Mouse (Mus musculus): ENCODE measurements around the gene Snhg11.

Snhg11 gene

DNA sequence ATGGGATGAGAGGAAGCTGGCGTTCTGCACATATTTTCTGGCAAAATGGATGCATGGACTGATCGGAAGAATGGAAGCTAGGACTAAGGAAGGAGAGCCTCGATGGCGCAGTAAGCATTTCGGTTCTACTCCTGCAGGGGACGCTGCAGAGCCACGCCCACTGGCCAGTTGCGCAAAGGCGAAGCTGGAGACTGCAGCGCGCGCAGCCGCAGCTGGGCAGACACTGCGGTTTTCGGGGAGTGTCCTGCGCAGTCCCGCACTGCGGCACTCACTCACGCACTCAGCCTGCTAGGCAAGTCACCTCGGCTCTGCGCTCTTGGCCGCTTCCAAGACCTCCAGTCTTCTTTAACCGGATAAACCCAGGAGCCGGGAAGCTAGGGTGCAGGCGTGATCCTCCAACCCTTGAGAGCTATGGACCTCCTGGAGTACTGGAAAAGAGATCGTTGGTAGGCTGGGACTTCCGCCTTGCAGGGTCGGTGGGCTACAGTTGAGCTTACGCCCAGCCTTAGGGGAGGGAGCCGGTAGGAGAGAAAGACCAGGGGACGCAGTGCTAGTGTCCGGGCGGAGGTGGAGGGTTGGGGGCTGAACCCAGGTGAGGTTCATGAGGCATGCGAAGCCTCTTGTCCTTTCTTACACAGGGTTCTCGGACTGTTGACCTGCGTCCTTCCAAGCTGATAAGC is at the start of gene Snhg11:
Snhg11 (plus strand) TSS at position 196 of the 680 bp plus-strand sequence.
- in situ Hi-C loops (cut with MboI, MseI) = no loop called here

DNA sequence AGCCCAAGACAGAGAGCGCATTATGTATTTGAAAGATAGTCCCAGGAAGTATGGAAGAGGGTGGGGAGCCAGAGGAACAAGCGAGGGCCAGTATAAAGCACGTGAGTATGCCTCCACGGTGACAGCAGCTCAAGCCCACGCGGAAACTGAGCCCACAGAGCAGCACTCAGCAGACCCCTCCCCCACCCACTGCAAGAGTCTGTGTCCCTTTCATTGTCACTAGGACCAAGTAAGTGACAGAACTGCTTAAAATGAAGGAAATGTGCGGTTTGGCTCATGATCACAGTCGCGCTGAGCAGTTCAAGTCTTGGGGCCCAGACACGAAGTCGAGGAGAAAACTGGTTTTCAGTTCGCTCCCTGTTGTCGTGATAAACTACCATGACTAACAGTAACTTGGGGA is 41.1 kb upstream of the Snhg11 start:
- in situ Hi-C loops (cut with MboI, MseI) = no loop called here

DNA sequence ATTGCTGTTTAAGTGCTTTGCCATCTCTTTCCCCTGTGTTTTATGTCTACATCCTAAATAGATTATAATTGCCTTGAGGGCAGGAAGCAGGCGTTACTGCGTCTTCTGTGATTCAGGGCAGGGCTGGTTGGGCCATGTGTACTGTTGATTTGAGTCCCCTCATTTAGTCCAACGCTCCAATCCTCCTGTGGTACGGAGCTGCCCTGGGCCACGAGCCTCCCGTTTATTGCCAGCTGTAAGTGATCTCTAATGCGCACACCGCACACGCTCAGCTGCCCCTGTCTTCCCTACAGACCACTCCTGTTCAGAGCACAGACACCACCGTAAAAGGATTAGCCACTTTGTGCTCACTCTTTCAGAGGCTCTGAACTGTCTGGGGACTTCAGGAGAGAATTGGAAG is 37.7 kb upstream of the Snhg11 start:
- in situ Hi-C loops (cut with MboI, MseI) = loop anchor here (5.0 kb wide), 1 partner anchor 55 kb away; no protein-coding TSS in a partner anchor

DNA sequence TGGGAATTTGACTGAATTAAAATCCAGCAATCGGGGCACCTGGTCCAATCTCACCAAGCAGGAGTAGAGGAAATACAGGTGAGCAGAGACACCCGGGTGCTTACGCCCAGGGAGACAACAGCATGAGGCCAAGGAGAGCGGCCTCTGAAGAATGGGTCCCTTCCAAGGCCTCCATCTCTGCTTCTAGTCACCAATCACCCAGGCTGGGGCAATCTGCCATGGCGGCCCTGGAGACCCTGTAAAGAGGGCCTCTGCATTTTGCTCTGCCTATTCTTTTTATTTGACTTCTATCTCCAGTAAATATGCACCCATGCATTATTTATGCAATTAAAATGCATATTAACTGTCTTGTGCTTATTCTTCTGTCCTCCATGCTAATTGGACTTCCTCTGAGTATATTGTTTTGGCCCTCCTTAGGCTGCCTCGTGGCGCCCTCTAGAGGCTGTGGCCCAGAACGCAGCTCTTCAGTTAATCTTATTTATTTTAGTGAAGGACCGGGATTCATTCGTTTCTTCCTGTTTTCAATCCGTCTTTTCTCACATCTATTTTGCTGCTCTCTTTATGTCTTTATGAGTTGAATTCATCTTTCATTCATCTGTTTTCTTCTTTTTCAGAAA is 35.4 kb upstream of the Snhg11 start:
- in situ Hi-C loops (cut with MboI, MseI) = loop anchor here (5.0 kb wide), 2 partner anchors 58 to 133 kb away; no protein-coding TSS in a partner anchor

DNA sequence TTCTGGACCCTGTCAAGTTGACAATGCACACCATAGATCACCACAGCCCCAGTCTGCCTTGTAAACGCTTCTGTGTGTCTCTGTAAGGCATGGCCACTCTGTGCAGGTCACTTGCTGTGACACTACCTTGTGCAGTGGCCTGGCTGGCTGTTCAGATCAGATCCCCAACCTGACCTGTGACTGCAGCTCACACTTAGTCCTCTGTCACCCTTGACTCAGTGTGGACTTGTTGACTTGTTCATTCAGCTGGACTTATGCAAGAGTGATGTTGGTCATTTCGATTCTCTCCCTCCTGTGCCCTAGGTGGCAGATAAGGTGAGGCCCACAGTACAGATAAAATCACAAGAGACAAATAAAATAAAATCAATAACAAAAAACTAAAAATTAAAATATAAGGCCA is 34.1 kb upstream of the Snhg11 start:
- in situ Hi-C loops (cut with MboI, MseI) = loop anchor here (5.0 kb wide), 1 partner anchor 134 kb away; no protein-coding TSS in a partner anchor

DNA sequence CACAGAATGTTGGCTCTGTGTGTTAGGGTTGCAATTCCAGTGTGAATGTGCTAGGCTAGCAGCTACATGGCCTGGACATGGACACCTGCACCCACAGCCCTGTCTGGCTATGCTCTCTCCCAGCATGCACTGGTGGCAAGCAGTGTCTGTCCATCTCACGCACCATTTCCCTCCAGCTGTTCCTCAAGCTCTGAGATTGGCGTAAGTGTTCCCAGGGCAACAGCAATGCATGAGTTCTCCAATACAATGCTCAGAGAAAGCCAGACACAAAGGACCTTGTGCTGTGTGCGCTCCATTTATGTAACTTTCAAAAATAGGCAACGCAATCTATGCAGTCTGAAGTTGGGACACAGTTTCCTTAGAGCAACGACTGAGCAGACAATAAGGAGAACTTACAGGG is 31.9 kb upstream of the Snhg11 start:
- in situ Hi-C loops (cut with MboI, MseI) = loop anchor here (5.0 kb wide), 1 partner anchor 136 kb away; no protein-coding TSS in a partner anchor

DNA sequence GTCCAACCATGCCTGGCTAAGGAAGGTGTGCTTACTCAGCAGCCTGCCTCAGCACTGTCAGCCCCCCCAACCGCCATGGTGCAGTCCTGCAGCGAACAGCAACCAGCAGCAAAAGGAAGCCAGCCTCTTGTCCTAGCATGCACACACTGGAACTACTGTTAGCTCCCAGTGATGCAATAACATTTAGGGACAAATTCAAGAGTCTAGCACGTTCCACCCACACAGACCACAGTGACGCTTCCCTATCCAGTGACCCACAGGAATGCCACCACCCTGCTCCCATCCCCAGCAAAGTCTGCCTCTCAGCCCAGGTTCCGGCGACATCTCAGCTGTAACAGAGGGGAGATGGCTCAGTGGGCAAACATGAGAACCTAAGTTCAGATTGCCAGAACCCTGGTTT is 29.0 kb upstream of the Snhg11 start:
- in situ Hi-C loops (cut with MboI, MseI) = no loop called here

DNA sequence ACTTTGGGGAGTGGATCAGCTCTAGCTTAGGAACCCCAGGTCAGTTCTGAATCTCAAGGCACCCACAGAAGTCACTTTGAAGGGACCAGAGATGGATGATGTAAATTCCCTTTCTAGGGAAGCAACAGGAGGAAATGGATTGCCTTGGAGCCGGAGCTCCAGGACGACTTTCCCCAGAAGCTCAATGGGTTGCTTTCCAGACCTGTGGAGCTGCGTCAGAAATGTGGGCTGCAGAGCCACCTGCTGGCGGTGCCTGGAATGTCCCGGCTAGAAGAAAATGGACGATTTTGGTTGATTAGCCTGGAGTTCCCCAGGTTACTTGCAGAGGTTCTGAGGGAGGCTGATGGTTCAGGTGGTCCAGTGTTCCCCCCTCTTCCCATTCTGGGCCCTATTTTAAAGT is 27.6 kb upstream of the Snhg11 start:
- in situ Hi-C loops (cut with MboI, MseI) = no loop called here

DNA sequence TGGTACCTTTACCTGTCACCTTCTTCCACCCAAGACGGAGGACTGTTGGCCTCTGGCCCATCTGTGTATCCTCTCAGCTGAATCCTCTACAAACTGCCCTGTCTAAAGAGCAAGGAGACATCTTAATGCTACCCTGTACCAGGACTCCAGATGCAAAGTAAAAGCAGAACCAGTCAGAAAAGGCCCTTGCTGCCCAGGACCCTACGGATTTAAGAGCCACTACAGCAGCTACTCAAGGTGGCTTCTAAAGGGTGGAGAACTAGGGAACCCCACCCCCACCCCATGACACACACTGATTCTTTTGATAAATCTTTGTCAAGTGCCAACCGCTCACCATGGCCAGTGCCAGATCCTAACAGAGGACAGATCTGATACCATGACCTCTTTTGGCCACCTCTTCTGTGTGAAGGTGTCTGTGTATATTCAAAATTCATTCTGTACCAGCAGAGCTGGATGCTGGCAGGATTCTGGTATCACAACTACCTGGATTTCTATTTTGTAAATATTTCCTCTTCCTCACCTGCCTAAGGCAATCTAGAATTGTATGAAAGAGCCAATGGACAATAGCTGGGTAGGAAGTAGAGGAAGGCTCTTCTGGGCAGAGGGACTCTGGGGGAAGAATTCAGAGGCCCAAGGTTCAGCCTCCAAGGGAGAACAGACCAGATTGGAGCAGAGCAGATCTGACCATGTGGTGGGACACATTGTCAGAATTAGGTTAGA is 22.5 kb upstream of the Snhg11 start:
- in situ Hi-C loops (cut with MboI, MseI) = no loop called here

DNA sequence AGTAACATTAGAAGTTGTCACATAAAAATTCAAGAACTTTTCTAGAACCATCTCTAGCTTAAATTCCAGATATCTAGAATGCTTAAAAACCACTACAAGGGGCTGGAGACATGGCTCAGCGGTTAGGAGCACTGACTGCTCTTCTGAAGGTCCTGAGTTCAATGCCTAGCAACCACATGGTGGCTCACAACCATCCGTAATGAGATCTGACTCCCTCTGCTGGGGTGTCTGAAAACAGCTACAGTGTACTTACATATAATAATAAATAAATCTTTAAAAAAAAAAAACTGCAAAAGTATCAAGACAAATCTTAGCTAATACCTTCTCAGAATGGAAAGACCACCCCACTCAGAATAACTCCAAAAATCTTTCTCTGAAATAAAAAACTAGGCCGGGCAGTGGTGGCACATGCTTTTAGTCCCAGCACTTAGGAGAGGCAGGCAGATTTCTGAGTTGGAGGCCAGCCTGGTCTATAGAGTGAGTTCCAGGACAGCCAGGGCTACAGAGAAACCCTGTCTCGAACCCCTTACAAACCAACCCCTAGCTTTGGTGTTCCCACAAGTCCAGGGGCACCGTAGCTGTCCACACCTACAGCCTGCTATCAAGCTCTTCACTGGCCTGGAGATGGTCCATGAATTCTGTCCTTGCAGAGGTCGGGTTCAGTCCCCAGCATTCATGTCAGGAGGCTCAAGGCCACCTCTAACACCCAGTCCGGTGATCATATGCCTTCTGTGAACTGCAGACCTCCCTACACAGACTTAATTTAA is 20.9 kb upstream of the Snhg11 start:
- in situ Hi-C loops (cut with MboI, MseI) = no loop called here

DNA sequence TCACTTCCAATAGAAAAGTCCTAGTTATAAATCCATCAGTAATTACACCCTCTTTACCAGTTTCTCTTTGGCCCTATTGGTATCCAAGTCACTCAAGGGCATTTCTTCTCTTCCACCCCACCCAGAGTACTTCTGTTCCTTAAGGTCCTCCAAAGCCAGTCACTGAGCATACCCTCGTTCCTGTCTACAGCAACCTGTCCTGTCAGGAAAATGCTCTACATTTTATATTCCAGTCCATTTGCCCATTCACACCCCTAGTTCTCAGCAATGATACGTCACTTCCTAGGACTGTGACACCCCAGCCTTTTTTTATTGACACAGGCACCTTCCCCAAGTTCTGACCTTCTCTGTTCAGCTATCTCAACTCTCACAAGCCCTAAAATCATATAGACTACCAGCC is 20.2 kb upstream of the Snhg11 start:
- in situ Hi-C loops (cut with MboI, MseI) = no loop called here

DNA sequence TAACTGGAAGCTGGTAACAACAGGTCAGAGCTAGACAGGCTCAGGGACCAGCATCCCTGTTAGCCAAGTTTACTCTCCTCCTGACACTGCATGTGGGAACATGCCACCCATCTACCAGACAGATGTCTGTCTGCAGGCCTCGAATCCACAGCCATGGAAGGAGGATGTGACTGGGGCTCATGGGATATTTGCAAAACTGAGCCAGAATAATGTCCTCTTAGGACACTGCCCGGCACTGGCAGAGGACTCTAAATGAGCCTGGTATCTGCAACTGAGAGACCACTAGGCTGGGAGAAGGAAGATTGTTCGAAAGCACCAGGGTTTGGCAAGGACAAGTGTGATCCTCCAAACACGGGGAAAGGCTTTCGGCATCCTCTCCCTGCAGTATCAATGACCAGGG is 19.3 kb upstream of the Snhg11 start:
- in situ Hi-C loops (cut with MboI, MseI) = no loop called here

DNA sequence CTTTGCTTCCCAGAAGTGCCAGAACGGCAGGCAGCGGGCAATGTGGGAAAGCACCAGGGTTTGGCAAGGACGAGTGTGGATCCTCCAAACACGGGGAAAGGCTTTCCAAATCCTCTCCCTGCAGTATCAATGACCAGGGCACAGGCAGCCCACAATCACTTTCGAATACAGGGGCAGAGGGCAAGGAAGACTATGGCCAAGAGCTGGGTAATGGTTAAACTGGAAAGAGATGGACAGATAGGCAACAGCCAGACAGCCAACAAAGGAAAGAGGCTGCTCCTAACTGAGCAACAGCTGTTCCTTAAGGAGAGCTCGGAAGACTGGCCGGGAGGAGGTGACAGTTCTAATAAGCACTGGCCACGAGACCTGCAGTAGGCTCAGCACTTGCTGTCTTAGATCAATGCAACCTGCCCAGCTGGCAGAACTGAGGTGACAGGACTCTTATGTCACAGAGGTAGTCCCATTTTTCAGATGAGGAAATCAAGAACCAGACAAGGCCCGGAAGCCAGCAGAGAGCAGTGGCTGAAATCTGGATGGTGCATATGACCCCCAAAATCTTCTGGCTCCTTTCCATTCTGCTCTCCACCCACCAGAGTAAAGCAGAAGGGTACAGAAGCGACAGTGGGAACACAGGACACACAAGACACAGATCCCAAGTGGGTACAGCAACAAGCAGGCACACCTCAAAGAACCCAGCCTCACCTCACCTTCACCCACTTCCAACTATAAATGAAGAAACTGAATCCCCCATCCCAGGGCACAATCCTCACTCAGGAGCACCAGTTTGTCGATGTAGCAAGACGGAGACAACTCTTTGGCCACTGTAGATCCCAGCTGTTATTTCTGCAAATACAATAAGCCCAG is 15.4 kb upstream of the Snhg11 start:
- in situ Hi-C loops (cut with MboI, MseI) = no loop called here

DNA sequence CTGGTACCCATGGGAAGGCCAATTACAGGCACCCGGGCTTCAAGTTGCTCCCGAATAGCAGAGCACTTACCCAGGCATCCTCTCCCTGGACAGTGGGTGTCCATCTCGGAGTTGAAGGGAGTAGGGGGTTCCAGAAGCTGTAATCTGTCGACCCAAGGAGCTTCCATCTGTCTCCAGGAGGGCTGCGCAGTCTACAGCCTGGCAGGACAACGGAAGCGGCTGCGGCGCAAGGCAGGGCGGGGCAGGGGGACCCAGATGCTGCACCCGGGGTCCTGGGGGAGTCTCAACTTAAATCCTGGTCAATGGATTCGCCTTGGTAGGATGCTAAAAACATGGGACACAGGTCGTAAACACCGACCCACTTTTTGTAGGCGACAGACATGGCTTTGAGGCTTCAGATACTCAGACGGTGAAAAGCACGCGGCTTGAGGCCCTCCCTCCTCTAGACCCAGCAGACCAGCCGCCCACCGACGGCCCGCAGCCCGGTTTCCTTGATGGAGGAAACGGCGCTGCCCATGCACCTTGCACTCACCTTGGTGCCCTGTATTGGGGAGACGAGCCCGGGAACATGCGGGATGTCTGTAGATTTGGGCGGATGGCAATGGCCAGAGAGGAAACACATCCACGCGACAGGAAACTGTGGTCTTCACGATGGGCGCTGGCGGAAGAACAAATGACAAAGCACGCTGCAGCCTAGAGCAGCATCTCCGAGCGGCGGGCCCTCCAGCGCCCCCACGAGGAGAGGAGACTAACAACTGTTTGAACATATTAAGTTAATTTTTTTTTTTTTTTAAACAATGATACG is 14.4 kb upstream of the Snhg11 start:
- in situ Hi-C loops (cut with MboI, MseI) = no loop called here

DNA sequence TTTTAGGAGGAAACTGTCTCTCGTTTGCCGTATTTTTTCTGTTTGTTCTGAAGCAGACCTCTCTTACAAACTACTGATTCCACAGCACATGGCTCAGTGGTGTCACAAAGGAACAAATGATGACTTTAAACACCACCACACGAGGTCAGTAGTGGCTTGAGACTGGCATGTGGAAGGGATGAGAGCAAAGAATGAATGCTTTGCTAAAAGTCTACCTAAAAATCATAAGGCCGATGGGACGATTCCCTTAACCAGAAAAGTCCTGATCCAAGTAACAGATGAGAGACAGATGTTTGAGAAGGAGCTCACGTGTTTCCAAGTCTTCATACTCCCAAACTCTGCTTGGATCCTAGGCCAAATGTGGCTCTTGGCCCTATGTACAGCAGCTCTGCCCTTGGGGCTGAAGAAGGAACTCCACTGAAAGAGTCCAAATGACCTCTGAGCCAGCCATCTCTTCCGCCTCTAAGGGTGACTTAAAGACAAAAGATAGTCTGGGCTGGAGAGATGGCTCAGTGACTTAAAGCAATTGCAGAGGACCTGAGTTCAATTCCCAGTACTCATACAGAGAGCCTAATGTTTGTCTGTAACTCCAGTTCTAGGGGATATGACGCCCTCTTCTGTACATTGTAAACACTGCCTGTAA is 13.6 kb upstream of the Snhg11 start:
- in situ Hi-C loops (cut with MboI, MseI) = no loop called here

DNA sequence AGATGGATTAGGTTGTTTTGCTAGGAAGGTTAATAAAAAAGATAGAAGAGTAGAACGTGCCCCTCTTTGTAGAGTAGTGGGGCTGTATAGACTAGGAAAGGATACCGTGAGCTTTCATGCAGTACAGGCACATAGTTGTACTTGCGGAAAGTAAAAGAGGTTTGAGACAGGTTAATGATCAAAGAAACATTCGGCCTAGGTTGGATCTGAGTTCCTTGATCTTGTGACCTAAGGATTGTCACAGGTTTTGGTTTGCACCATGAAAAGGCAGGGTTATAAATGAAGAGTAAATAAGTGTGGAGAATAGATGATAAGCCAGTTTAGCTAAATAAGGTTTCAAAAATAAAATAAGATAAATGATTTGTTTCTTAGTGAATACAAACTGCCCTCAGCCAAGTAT is 11.3 kb upstream of the Snhg11 start:
- in situ Hi-C loops (cut with MboI, MseI) = no loop called here

DNA sequence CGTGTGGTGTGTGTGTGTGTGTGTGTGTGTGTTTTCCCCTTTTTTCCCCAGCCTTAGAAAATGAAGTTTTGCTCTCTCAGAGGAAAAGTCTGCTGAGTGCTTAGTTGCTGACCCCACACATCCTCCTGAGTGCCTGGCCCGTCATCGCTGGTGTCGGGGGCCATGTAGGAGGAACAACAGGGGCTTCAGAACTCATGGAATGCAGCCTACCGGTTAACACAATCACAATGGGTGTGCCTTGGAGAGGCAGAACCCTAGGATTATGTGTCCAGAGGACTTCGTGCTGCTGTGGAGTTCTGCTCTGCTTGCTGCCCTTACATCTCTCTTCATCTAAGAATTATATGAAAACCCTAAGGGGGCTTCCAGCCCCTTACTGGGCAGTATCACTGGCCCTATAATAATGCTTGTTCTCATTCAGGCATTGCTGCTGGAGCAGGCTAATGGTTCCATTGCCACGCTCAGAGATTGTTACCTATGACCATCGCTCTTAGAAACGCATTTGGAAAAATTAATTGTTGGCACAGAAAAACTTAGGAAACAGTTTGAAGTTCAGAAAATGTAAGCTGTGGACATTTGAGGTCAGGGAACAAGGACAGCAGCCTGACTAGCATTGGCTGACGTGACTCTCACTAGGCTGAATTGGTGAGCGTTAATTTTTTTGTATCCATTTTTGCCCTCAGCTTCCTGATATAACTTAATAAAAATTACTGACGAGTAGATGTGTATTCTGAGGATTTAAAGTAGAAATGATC is 10.2 kb upstream of the Snhg11 start:
- in situ Hi-C loops (cut with MboI, MseI) = no loop called here

DNA sequence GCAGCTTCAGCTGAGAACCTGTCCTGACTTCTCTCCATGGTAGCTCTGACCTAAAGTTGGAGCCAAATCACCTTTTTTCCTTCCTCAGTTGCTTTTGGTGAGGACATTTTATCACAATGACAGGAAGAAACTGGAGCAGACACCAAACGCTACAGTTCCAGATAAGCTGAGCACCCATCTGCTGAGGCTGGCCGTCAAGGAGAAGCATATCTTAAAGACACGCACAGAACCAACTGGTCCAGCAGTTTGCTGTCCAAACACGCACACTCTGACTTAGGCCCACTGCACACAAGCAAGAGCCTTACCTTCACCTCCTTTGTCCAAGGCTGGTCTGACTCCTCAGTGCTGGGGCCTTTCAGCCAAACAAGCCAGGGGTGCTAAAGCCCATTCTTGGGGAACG is 7.8 kb upstream of the Snhg11 start:
- in situ Hi-C loops (cut with MboI, MseI) = no loop called here

DNA sequence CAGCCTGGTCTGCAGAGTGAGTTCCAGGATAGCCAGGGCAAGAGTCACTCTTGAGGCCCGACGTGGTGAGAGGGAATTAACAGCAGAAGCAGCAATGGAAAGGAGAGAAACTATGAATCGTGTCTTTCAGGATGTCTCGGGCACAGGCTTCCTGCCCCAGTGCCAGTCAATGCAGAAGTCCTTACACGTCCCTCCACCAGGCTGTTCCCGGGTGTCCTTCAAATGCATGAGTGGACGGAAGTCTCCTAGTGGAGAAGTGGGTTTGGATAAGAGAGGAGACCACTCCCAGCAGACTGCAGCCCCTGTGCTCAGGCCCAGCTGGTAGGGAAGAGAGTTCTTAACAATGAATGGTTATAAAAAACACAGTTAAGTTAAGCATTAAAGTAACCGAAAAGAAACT is 7.1 kb upstream of the Snhg11 start:
- in situ Hi-C loops (cut with MboI, MseI) = no loop called here
